Mouse (Mus musculus): ENCODE measurements around the gene Rnf32.

GRCm38 (mm10) chr5:29250795-29251495 is 55.2 kb downstream of the Rnf32 start:
- TF ChIP-seq CTCF (IDR thresholded peaks at IDR 0.05; ENCODE audit: low read depth, low read length) = no peak
- TF ChIP-seq POLR2A (IDR thresholded peaks at IDR 0.05; ENCODE audit: extremely low read depth, insufficient read depth, low read length) = no peak
